Mouse (Mus musculus) hindbrain, embryonic 12.5 days (tissue): ENCODE data around the gene Nras. TPM values are rescaled to one million over a fixed set of nuclear protein-coding genes. Genes with fewer than 3 reads are reported as not detected.

ENCODE experiments used
- ATAC-seq: fragments of 200-750 bp; cut with Nextera tagmentation; 2 replicates; pipeline ENCODE4 v1.8.0; 2017; ENCODE audit warnings: moderate TSS enrichment; ENCODE audit not compliant: low FRiP score
- H3K27ac ChIP-seq: fragments of 300-500 bp; sonication (generic); 2 replicates; pipeline ENCODE4 v1.5.1; 2016; ENCODE audit warnings: mild to moderate bottlenecking
- H3K27me3 ChIP-seq: fragments of 300-500 bp; sonication (generic); 2 replicates; pipeline ENCODE4 v1.6.1; 2016; ENCODE audit warnings: mild to moderate bottlenecking
- H3K36me3 ChIP-seq: fragments of 300-500 bp; sonication (generic); 2 replicates; pipeline ENCODE4 v1.6.1; 2016; ENCODE audit warnings: mild to moderate bottlenecking
- H3K4me1 ChIP-seq: fragments of 300-500 bp; sonication (generic); 2 replicates; pipeline ENCODE4 v1.6.1; 2016
- H3K4me2 ChIP-seq: fragments of 300-500 bp; sonication (generic); replicated peaks from 2 replicates; pipeline ENCODE4 v1.6.1; 2016; ENCODE audit warnings: mild to moderate bottlenecking
- H3K4me3 ChIP-seq: fragments of 300-500 bp; sonication (generic); 2 replicates; pipeline ENCODE4 v1.5.1; 2016; ENCODE audit warnings: mild to moderate bottlenecking
- H3K9ac ChIP-seq: fragments of 300-500 bp; sonication (generic); 2 replicates; pipeline ENCODE4 v1.6.1; 2016; ENCODE audit warnings: mild to moderate bottlenecking, moderate library complexity
- H3K9me3 ChIP-seq: fragments of 300-500 bp; sonication (generic); replicated peaks from 2 replicates; pipeline ENCODE4 v1.6.1; 2016; ENCODE audit warnings: mild to moderate bottlenecking
- WGBS: fragments of 180-500 bp; shearing (Covaris S2); methylation state at CpG from one replicate; pipeline ENCODE4 v1.1.7; 2016; 5-methylcytosine and 5-hydroxymethylcytosine counted together
- polyA plus RNA-seq: library from polyadenylated mRNA; unstranded; fragments of >200 nt; fragmentation: Nextera tagmentation; extraction: Ambion mirVana; gene quantifications from 2 replicates; pipeline ENCODE4 v1.2.1, GENCODE M21; 2016

Nras gene
- polyA plus RNA-seq, 1 experiment from 2014 or later = 124 TPM

GRCm38 (mm10) chr3:103068971-103069370 is 10.9 kb downstream of the Nras start:
- H3K4me2 ChIP-seq = no peak overlapping the region
- no peak for ATAC-seq
- H3K4me1 ChIP-seq = no peaks in the 10 kb centered on the region
- H3K27me3 ChIP-seq = no peaks in the 10 kb centered on the region
- no peaks in the 10 kb centered on the region for H3K9me3 ChIP-seq
- no peak overlapping the region for H3K4me3 ChIP-seq
- WGBS = 92% methylated on average over 6 of the region's 6 CpGs
- no peak overlapping the region for H3K27ac ChIP-seq
- H3K36me3 ChIP-seq = peaks cover 42% of the 10 kb centered on the region
- no peak overlapping the region for H3K9ac ChIP-seq

- Histone ChIP-seq H3K27me3 (no peaks in the 10 kb centered on the region), H3K4me3 (no peak within 1 kb of the TSS), H3K9ac (no peak within 1 kb of the TSS), H3K27ac (no peak within 1 kb of the TSS), H3K36me3 (peaks cover 7% of the 10 kb centered on the region), H3K4me2 (no peak within 1 kb of the TSS), H3K9me3 (no peaks in the 10 kb centered on the region), H3K4me1 (no peaks in the 10 kb centered on the region)
- WGBS = 77% methylated on average over 5 of the region's 5 CpGs
- ATAC-seq = no peak
Observed at GRCm38 (mm10) chr3:103073771-103074170, 15.7 kb downstream of the Nras start, which contains the start of gene Ampd1. TSS of gene Ampd1 (plus strand) at chr3:103074014.

GRCm38 (mm10) chr3:103075871-103076270 is 17.8 kb downstream of the Nras start:
- Histone ChIP-seq H3K4me1 (no peaks in the 10 kb centered on the region), H3K9ac (no peak overlapping the region), H3K9me3 (no peaks in the 10 kb centered on the region), H3K27ac (no peak overlapping the region), H3K4me3 (no peak overlapping the region), H3K36me3 (no peaks in the 10 kb centered on the region), H3K4me2 (no peak overlapping the region), H3K27me3 (no peaks in the 10 kb centered on the region)
- 93% methylated on average over 9 of the region's 9 CpGs for WGBS
- ATAC-seq = no peak

GRCm38 (mm10) chr3:103076476-103076875 is 18.4 kb downstream of the Nras start:
- no peak overlapping the region for H3K4me2 ChIP-seq
- no peaks in the 10 kb centered on the region for H3K9me3 ChIP-seq
- H3K4me1 ChIP-seq = no peaks in the 10 kb centered on the region
- no peak for ATAC-seq
- H3K27ac ChIP-seq = no peak overlapping the region
- no peak overlapping the region for H3K4me3 ChIP-seq
- H3K9ac ChIP-seq = no peak overlapping the region
- 93% methylated on average over 9 of the region's 9 CpGs for whole genome bisulfite sequencing
- no peaks in the 10 kb centered on the region for H3K36me3 ChIP-seq
- no peaks in the 10 kb centered on the region for H3K27me3 ChIP-seq

GRCm38 (mm10) chr3:103079301-103079700 is 21.2 kb downstream of the Nras start:
- Histone ChIP-seq H3K36me3 (no peaks in the 10 kb centered on the region), H3K9ac (no peak overlapping the region), H3K4me2 (no peak overlapping the region), H3K27me3 (no peaks in the 10 kb centered on the region), H3K9me3 (no peaks in the 10 kb centered on the region), H3K27ac (no peak overlapping the region), H3K4me3 (no peak overlapping the region), H3K4me1 (no peaks in the 10 kb centered on the region)
- WGBS = 74% methylated on average over 9 of the region's 9 CpGs
- no peak for ATAC-seq

- ATAC-seq = no peak
- H3K4me2 ChIP-seq = no peak overlapping the region
- 49% methylated on average over 11 of the region's 11 CpGs for WGBS
- H3K27me3 ChIP-seq = no peaks in the 10 kb centered on the region
- no peak overlapping the region for H3K4me3 ChIP-seq
- no peaks in the 10 kb centered on the region for H3K9me3 ChIP-seq
- H3K36me3 ChIP-seq = no peaks in the 10 kb centered on the region
- no peaks in the 10 kb centered on the region for H3K4me1 ChIP-seq
- no peak overlapping the region for H3K9ac ChIP-seq
- no peak overlapping the region for H3K27ac ChIP-seq
Observed at GRCm38 (mm10) chr3:103081051-103081450, 23.0 kb downstream of the Nras start.

- ATAC-seq = no peak
- H3K9me3 ChIP-seq = no peaks in the 10 kb centered on the region
- no peaks in the 10 kb centered on the region for H3K27me3 ChIP-seq
- H3K36me3 ChIP-seq = no peaks in the 10 kb centered on the region
- no peak overlapping the region for H3K9ac ChIP-seq
- 82% methylated on average over 17 of the region's 17 CpGs for WGBS
- H3K27ac ChIP-seq = no peak overlapping the region
- no peak overlapping the region for H3K4me2 ChIP-seq
- no peaks in the 10 kb centered on the region for H3K4me1 ChIP-seq
- no peak overlapping the region for H3K4me3 ChIP-seq
Observed at GRCm38 (mm10) chr3:103081861-103082453, 23.9 kb downstream of the Nras start.

- H3K9me3 ChIP-seq = no peaks in the 10 kb centered on the region
- no peaks in the 10 kb centered on the region for H3K27me3 ChIP-seq
- no peak overlapping the region for H3K4me3 ChIP-seq
- no peak for ATAC-seq
- H3K9ac ChIP-seq = no peak overlapping the region
- H3K27ac ChIP-seq = no peak overlapping the region
- no peak overlapping the region for H3K4me2 ChIP-seq
- H3K4me1 ChIP-seq = no peaks in the 10 kb centered on the region
- 89% methylated on average over 5 of the region's 5 CpGs for WGBS
- H3K36me3 ChIP-seq = no peaks in the 10 kb centered on the region
Observed at GRCm38 (mm10) chr3:103082761-103083160, 24.7 kb downstream of the Nras start.

- Histone ChIP-seq H3K36me3 (no peaks in the 10 kb centered on the region), H3K27ac (no peak overlapping the region), H3K9me3 (no peaks in the 10 kb centered on the region), H3K27me3 (no peaks in the 10 kb centered on the region), H3K9ac (no peak overlapping the region), H3K4me1 (no peaks in the 10 kb centered on the region), H3K4me2 (no peak overlapping the region), H3K4me3 (no peak overlapping the region)
- ATAC-seq = no peak
- 79% methylated on average over 3 of the region's 3 CpGs for WGBS
Observed at GRCm38 (mm10) chr3:103085986-103086385, 27.9 kb downstream of the Nras start.

- Histone ChIP-seq H3K27ac (no peak overlapping the region), H3K36me3 (no peaks in the 10 kb centered on the region), H3K27me3 (no peaks in the 10 kb centered on the region), H3K4me2 (no peak overlapping the region), H3K9ac (no peak overlapping the region), H3K4me3 (no peak overlapping the region), H3K9me3 (no peaks in the 10 kb centered on the region), H3K4me1 (no peaks in the 10 kb centered on the region)
- ATAC-seq = no peak
- WGBS = 94% methylated on average over 2 of the region's 2 CpGs
Observed at GRCm38 (mm10) chr3:103091753-103092152, 33.7 kb downstream of the Nras start.

GRCm38 (mm10) chr3:103098662-103099061 is 40.6 kb downstream of the Nras start:
- WGBS = 71% methylated on average over 23 of the region's 23 CpGs
- no peak overlapping the region for H3K27ac ChIP-seq

GRCm38 (mm10) chr3:103099667-103100066 is 41.6 kb downstream of the Nras start:
- no peak overlapping the region for H3K9ac ChIP-seq
- H3K27ac ChIP-seq = no peak overlapping the region
- WGBS = 83% methylated on average over 6 of the region's 6 CpGs
- no peaks in the 10 kb centered on the region for H3K9me3 ChIP-seq
- peaks cover 13% of the 10 kb centered on the region for H3K4me1 ChIP-seq
- peaks cover 33% of the 10 kb centered on the region for H3K27me3 ChIP-seq
- ATAC-seq = no peak
- no peaks in the 10 kb centered on the region for H3K36me3 ChIP-seq
- H3K4me3 ChIP-seq = no peak overlapping the region
- H3K4me2 ChIP-seq = no peak overlapping the region

More at GRCm38 (mm10) chr3:103098662-103099061, 40.6 kb downstream of the Nras start:
- H3K4me3 ChIP-seq = no peak overlapping the region
- H3K4me1 ChIP-seq = peaks cover 13% of the 10 kb centered on the region
- no peaks in the 10 kb centered on the region for H3K36me3 ChIP-seq
- H3K27me3 ChIP-seq = peaks cover 22% of the 10 kb centered on the region
- no peak overlapping the region for H3K4me2 ChIP-seq
- no peak for ATAC-seq
- no peaks in the 10 kb centered on the region for H3K9me3 ChIP-seq
- H3K9ac ChIP-seq = no peak overlapping the region

- H3K4me3 ChIP-seq = no peak overlapping the region
- peaks cover 13% of the 10 kb centered on the region for H3K4me1 ChIP-seq
- peaks cover 36% of the 10 kb centered on the region for H3K27me3 ChIP-seq
- WGBS = 56% methylated on average over 2 of the region's 2 CpGs
- no peak overlapping the region for H3K27ac ChIP-seq
- H3K9ac ChIP-seq = no peak overlapping the region
- H3K36me3 ChIP-seq = no peaks in the 10 kb centered on the region
- ATAC-seq = no peak
- H3K9me3 ChIP-seq = no peaks in the 10 kb centered on the region
- H3K4me2 ChIP-seq = no peak overlapping the region
Observed at GRCm38 (mm10) chr3:103100735-103101134, 42.6 kb downstream of the Nras start.
